Mouse (Mus musculus): ENCODE results near the gene Arpc1a.

DNA sequence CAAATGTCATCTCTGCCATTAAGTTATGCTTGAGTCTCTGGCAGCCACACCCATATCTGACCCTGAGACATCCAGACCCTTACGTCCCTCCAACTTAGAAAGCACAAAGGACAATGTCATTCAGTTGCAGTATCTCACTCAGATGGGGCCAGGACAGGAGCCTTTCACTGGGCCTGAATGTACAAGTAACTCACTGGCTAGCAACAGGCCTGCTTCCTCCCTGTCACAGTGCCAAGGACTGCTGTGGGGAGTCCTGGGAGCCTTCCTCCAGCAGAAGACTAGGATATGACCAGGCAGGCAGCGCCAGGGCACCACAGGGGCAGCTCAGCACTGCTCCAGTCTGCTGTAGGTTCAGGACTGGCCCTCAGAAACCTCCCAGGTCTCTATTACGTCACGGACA lies 45.5 kb downstream of the Arpc1a start:
- no peak for TF ChIP-seq CTCF (conservative IDR thresholded peaks at IDR 0.05; ENCODE audit: low read length)
- TF ChIP-seq NANOG (IDR thresholded peaks at IDR 0.05; ENCODE audit: borderline replicate concordance, low read length): no peak
